Mouse (Mus musculus) testis, adult 2 months (tissue): ENCODE data around the gene Prok1.

Source experiments
- CTCF ChIP-seq: fragments of 200-500 bp; IDR thresholded peaks from 2 replicates; pipeline ENCODE4 v1.5.1; 2012; ENCODE audit warnings: low read depth, mild to moderate bottlenecking, inconsistent platforms, low read length, moderate library complexity; ENCODE audit not compliant: control insufficient read depth, insufficient read depth, insufficient replicate concordance
- POLR2A ChIP-seq: fragments of 200-500 bp; IDR thresholded peaks from 2 replicates; pipeline ENCODE4 v1.6.1; 2012; ENCODE audit warnings: low read depth, mild to moderate bottlenecking, inconsistent platforms, low read length, moderate library complexity; ENCODE audit not compliant: control insufficient read depth

- TF ChIP-seq POLR2A (no peak), CTCF (no peak)
These were observed 31.8 kb downstream of the Prok1 start for GRCm38 (mm10) chr3:107207625-107208253.
